Mouse (Mus musculus) activated CD4-positive, CD25-positive, alpha-beta regulatory T cell, adult 9 weeks (primary cell): ENCODE data around the gene Pcbd1. TPM values are rescaled to one million over a fixed set of nuclear protein-coding genes. Genes with fewer than 3 reads are reported as not detected.

ENCODE experiments used
- polyA plus RNA-seq: library from polyadenylated mRNA; unstranded; fragments of 100-300 nt; shearing (Covaris generic); gene quantifications from one replicate; pipeline ENCODE4 v1.2.1, GENCODE M21; 2017

The Pcbd1 gene
- polyA plus RNA-seq = 0.48 TPM

DNA sequence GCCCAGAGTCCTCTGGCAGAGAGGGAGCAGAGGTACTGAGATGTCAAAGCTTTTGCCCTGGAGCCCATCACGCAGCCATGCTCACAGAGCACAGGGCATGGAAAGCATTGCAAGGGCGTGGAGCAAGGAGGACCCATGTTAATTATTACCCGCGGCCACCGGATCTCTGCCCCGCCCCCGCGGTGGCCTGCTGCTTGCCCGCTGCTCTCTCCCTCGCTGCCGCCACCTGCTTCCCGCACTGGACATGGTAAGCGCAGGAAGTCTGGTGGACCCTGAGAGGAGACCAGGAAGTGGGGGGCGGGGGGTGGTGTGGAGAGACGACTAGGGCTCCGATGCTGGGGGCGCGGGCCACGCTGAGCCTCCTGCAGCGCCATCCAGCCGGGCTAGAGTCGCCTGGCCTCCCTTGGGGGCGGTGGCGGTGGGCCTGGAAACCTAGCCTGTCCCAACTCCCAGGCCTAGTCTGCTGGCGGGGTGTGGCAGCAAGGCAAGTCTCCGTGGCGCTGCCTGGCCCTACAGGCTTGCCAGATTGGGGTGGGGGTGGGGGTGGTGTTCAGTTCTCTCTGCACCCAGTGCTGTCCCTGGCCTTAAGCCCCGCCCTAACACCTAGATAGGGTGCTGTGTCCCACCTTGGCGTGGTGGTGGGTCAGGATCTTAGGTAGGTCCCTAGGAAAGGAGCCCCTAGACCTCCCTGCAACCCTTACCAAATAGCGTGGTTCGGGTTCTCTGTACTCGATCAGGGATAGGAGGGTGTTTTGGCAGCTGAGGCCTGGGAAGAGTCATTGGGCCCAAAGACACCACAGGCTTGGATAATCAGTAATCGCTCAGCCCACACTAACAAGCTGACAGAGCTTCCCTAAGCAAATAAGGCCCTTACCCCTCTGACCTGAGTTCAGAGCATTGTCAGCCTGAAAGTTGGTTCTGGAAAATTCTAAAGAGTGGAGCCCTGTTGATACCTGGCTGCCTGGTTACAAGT is at the start of gene Pcbd1:
TSS of gene Pcbd1 (plus strand) at position 162 of the 973 bp plus-strand sequence.

Other genes starting within 250 kb of the Pcbd1 start
- 99.4 TPM for gene Sgpl1, start 58.4 kb downstream of the Pcbd1 start, polyA plus RNA-seq
- not detected for gene Tbata, start 82.6 kb downstream of the Pcbd1 start, polyA plus RNA-seq
- not detected for gene Adamts14, start 184.1 kb downstream of the Pcbd1 start, polyA plus RNA-seq
- gene Prf1, start 208.5 kb downstream of the Pcbd1 start, polyA plus RNA-seq = 6.1 TPM